Mouse (Mus musculus) bone marrow macrophage, adult 2 months (primary cell): Measurements from ENCODE around the gene Sec24b. TPM values are rescaled to one million over a fixed set of nuclear protein-coding genes. Genes with fewer than 3 reads are reported as not detected.

ENCODE experiments used
- H3K27ac ChIP-seq: 2 replicates; pipeline ENCODE4 v1.5.1; 2012; ENCODE audit warnings: low read depth, low read length; ENCODE audit not compliant: insufficient read depth
- H3K4me1 ChIP-seq: 2 replicates; pipeline ENCODE4 v1.6.1; 2012; ENCODE audit warnings: low read length; ENCODE audit not compliant: control insufficient read depth, insufficient read depth
- H3K4me3 ChIP-seq: 2 replicates; pipeline ENCODE4 v1.5.1; 2012; ENCODE audit warnings: mild to moderate bottlenecking, low read length, moderate library complexity; ENCODE audit not compliant: insufficient read depth
- CTCF ChIP-seq: IDR thresholded peaks from 2 replicates; pipeline ENCODE4 v1.5.1; 2012; ENCODE audit warnings: low read depth, mild to moderate bottlenecking, low read length, moderate library complexity
- POLR2A ChIP-seq: IDR thresholded peaks from 2 replicates; pipeline ENCODE4 v1.6.1; 2012; ENCODE audit warnings: mild to moderate bottlenecking, low read depth, low read length, borderline replicate concordance
- polyA plus RNA-seq: library from polyadenylated mRNA; stranded (reverse); fragments of >200 nt; gene quantifications from 2 replicates; pipeline ENCODE4 v1.2.4, GENCODE M21; 2012; ENCODE audit not compliant: missing spikeins, insufficient read depth, insufficient read length

Gene Sec24b
- polyA plus RNA-seq, 1 experiment: 68.3 TPM

DNA sequence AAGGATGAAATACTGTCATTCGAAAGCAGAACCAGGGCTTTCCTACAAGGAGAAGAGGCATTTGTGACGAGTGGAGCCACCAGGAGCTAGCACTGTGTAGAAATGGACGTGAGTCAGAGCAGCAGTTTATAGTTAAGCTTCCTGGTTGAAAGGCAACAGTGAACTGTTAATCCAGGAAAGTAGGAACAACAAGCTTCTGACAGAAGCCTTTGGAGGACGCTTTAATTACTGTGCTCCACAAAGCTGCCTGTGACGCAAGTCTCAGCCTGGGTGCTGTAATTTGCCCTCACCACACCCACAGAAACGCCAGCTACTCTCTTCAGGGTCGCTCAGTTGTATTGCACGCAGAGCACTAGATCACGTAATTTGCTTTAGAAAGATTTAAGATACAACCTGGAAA, 124.8 kb downstream of the Sec24b start:
- H3K4me1 ChIP-seq: peaks cover 23% of the 10 kb centered on the region
- peak overlapping the region; percentile 27; the same call in 1 of the 2 replicates for H3K4me3 ChIP-seq
- TF ChIP-seq POLR2A: no peak
- TF ChIP-seq CTCF: no peak
- H3K27ac ChIP-seq: peak overlapping the region; percentile 60

Other genes with a start within 250 kb of the Sec24b start
- gene Rrh, start 239.0 kb downstream of the Sec24b start, polyA plus RNA-seq: 0.27 and 0.50 TPM in 2 replicates
- 17.6 and 21.1 TPM in 2 replicates for gene Gar1, start 230.2 kb downstream of the Sec24b start, polyA plus RNA-seq
- not detected in 2 replicates for gene Cfi, start 225.7 kb downstream of the Sec24b start, polyA plus RNA-seq
- 8.8 and 11.8 TPM in 2 replicates for gene Pla2g12a, start 182.9 kb downstream of the Sec24b start, polyA plus RNA-seq
- gene Casp6, start 160.1 kb downstream of the Sec24b start, polyA plus RNA-seq: 40.6 and 42.0 TPM in 2 replicates
- 69.0 and 77.0 TPM in 2 replicates for gene Mcub, start 91.3 kb downstream of the Sec24b start, polyA plus RNA-seq
- gene Col25a1, start 69.9 kb upstream of the Sec24b start, polyA plus RNA-seq: not detected in 2 replicates